Mouse (Mus musculus) C2C12 (cell line): Measurements from ENCODE around the gene Dynlt1a. TPM values are rescaled to one million over a fixed set of nuclear protein-coding genes. Genes with fewer than 3 reads are reported as not detected.

Source experiments
- polyA plus RNA-seq: library from polyadenylated mRNA; unstranded; fragments of >200 nt; fragmentation: generic; extraction: Trizol; gene quantifications from one replicate; pipeline ENCODE4 v1.2.1, GENCODE M21; 2012; ENCODE audit warnings: missing spikeins

Gene Dynlt1a
- polyA plus RNA-seq, 1 experiment, result 9.6 TPM

Other genes with a start within 250 kb of the Dynlt1a start
- gene Serac1, start 237.8 kb downstream of the Dynlt1a start, polyA plus RNA-seq, result 1.8 TPM
- gene Gtf2h5, start 237.7 kb downstream of the Dynlt1a start, polyA plus RNA-seq, result 90.0 TPM
- 58.1 TPM for gene Tulp4, start 211.1 kb downstream of the Dynlt1a start, polyA plus RNA-seq
- 7.1 TPM for gene Tmem181a, start 60.6 kb downstream of the Dynlt1a start, polyA plus RNA-seq
- gene Dynlt1b, start 112.6 kb upstream of the Dynlt1a start, polyA plus RNA-seq, result 232 TPM